Mouse (Mus musculus) hindbrain, embryonic 12.5 days (tissue): ENCODE results near the gene Dglucy. TPM values are rescaled to one million over a fixed set of nuclear protein-coding genes. Genes with fewer than 3 reads are reported as not detected.

Experiments used
- ATAC-seq: fragments of 200-750 bp; cut with Nextera tagmentation; 2 replicates; pipeline ENCODE4 v1.8.0; 2017; ENCODE audit warnings: moderate TSS enrichment; ENCODE audit not compliant: low FRiP score
- H3K27ac ChIP-seq: fragments of 300-500 bp; sonication (generic); 2 replicates; pipeline ENCODE4 v1.5.1; 2016; ENCODE audit warnings: mild to moderate bottlenecking
- H3K27me3 ChIP-seq: fragments of 300-500 bp; sonication (generic); 2 replicates; pipeline ENCODE4 v1.6.1; 2016; ENCODE audit warnings: mild to moderate bottlenecking
- H3K36me3 ChIP-seq: fragments of 300-500 bp; sonication (generic); 2 replicates; pipeline ENCODE4 v1.6.1; 2016; ENCODE audit warnings: mild to moderate bottlenecking
- H3K4me1 ChIP-seq: fragments of 300-500 bp; sonication (generic); 2 replicates; pipeline ENCODE4 v1.6.1; 2016
- H3K4me2 ChIP-seq: fragments of 300-500 bp; sonication (generic); replicated peaks from 2 replicates; pipeline ENCODE4 v1.6.1; 2016; ENCODE audit warnings: mild to moderate bottlenecking
- H3K4me3 ChIP-seq: fragments of 300-500 bp; sonication (generic); 2 replicates; pipeline ENCODE4 v1.5.1; 2016; ENCODE audit warnings: mild to moderate bottlenecking
- H3K9ac ChIP-seq: fragments of 300-500 bp; sonication (generic); 2 replicates; pipeline ENCODE4 v1.6.1; 2016; ENCODE audit warnings: mild to moderate bottlenecking, moderate library complexity
- H3K9me3 ChIP-seq: fragments of 300-500 bp; sonication (generic); replicated peaks from 2 replicates; pipeline ENCODE4 v1.6.1; 2016; ENCODE audit warnings: mild to moderate bottlenecking
- WGBS: fragments of 180-500 bp; shearing (Covaris S2); methylation state at CpG from one replicate; pipeline ENCODE4 v1.1.7; 2016; 5-methylcytosine and 5-hydroxymethylcytosine counted together
- polyA plus RNA-seq: library from polyadenylated mRNA; unstranded; fragments of >200 nt; fragmentation: Nextera tagmentation; extraction: Ambion mirVana; gene quantifications from 2 replicates; pipeline ENCODE4 v1.2.1, GENCODE M21; 2016

Dglucy gene
- polyA plus RNA-seq, 1 experiment from 2014 or later, result 2.8 TPM

GRCm38 (mm10) chr12:100871841-100872240 is 93.0 kb downstream of the Dglucy start:
- Histone ChIP-seq H3K4me1 (0 out of 2 replicates have a peak, but pooled peaks cover 2% of the 10 kb centered on the region), H3K36me3 (no peaks in the 10 kb centered on the region), H3K9ac (no peak overlapping the region), H3K27ac (no peak overlapping the region), H3K4me2 (no peak overlapping the region), H3K9me3 (no peaks in the 10 kb centered on the region), H3K27me3 (no peaks in the 10 kb centered on the region), H3K4me3 (no peak overlapping the region)
- 80% methylated on average over 2 of the region's 2 CpGs for WGBS
- ATAC-seq, result no peak

GRCm38 (mm10) chr12:100873612-100874011 is 94.8 kb downstream of the Dglucy start:
- no peak overlapping the region for H3K4me2 ChIP-seq
- H3K9me3 ChIP-seq, result no peaks in the 10 kb centered on the region
- H3K27me3 ChIP-seq, result no peaks in the 10 kb centered on the region
- no peaks in the 10 kb centered on the region for H3K36me3 ChIP-seq
- H3K9ac ChIP-seq, result no peak overlapping the region
- WGBS, result 85% methylated on average over 3 of the region's 3 CpGs
- no peak overlapping the region for H3K4me3 ChIP-seq
- no peaks in the 10 kb centered on the region for H3K4me1 ChIP-seq
- H3K27ac ChIP-seq, result no peak overlapping the region
- no peak for ATAC-seq

- Histone ChIP-seq H3K27ac (no peak overlapping the region), H3K4me2 (no peak overlapping the region), H3K36me3 (no peaks in the 10 kb centered on the region), H3K9me3 (no peaks in the 10 kb centered on the region), H3K4me3 (no peak overlapping the region), H3K27me3 (no peaks in the 10 kb centered on the region), H3K4me1 (no peaks in the 10 kb centered on the region), H3K9ac (no peak overlapping the region)
- ATAC-seq, result no peak
- 75% methylated on average over 3 of the region's 3 CpGs for WGBS
Observed at GRCm38 (mm10) chr12:100875553-100875952, 96.7 kb downstream of the Dglucy start.

DNA sequence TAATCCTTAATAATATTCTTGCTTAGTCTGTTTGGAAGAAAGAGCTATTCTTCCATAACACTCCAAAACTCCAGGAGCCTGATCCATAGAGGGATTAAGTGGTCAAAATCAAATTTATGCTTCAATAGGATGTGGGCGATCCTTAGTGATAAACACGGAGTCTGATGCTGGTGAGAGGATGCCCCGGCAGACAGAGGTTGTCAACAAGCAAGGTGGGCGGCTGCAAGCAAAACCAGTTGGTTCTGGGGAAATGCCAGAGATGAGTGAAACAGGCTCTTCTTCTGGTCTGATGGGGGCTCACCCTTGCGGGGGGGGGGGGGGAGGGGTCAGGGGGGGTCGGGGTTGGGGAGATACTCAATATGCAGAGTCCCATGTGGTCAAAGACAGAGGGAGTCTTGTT is 97.1 kb downstream of the Dglucy start:
- H3K4me1 ChIP-seq, result no peaks in the 10 kb centered on the region
- 90% methylated on average over 4 of the region's 6 CpGs for WGBS

DNA sequence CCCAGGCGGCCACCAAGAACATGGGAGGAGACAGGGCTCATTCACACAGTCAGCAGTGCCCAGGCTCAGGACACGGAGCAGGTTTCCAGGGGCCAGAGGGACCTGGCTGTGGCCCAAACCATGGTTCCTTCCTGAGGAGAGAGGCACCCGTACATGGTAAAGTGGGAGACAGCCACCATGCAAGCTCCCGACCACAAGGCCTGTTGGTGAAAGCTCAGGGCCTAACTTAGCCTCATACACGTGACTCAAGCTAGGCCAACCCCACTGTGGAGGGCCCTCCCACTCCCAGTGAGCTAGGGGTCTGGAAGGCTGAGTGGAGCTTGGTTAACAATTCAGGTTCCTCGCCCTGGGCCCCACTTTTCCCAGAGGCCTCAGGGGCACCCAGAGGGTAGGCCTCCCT is 99.1 kb downstream of the Dglucy start:
- no peaks in the 10 kb centered on the region for H3K36me3 ChIP-seq
- no peaks in the 10 kb centered on the region for H3K4me1 ChIP-seq
- WGBS, result 88% methylated on average over 6 of the region's 6 CpGs
- ATAC-seq, result no peak
- no peak overlapping the region for H3K4me2 ChIP-seq
- no peaks in the 10 kb centered on the region for H3K27me3 ChIP-seq
- no peak overlapping the region for H3K27ac ChIP-seq
- H3K4me3 ChIP-seq, result no peak overlapping the region
- H3K9ac ChIP-seq, result no peak overlapping the region
- no peaks in the 10 kb centered on the region for H3K9me3 ChIP-seq

More for the DNA sequence above, 97.1 kb downstream of the Dglucy start:
- Histone ChIP-seq H3K36me3 (no peaks in the 10 kb centered on the region), H3K4me2 (no peak overlapping the region), H3K4me3 (no peak overlapping the region), H3K9ac (no peak overlapping the region), H3K9me3 (no peaks in the 10 kb centered on the region), H3K27ac (no peak overlapping the region), H3K27me3 (no peaks in the 10 kb centered on the region)
- ATAC-seq, result no peak

DNA sequence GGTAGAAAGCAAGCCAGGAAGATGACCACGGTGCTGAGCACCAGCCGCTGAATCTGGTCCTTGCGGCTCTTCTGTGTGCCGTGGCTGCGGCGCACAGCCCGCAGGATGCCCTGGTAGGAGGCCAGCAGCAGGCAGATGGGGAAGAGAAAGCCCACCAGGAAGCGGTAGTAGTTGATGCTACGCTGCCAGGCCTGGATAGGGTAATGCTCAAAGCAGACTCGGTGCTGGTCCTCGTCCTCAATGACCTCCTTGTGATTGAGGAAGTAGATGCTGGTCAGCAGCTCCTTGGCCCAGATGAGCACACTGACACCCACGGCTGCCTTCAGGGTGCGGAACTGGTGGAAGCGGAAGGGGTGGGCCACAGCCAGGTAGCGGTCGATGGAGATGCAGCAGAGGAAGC is 99.7 kb downstream of the Dglucy start:
- H3K36me3 ChIP-seq, result no peaks in the 10 kb centered on the region
- H3K27ac ChIP-seq, result no peak overlapping the region
- no peak overlapping the region for H3K4me2 ChIP-seq
- H3K4me1 ChIP-seq, result no peaks in the 10 kb centered on the region
- no peak for ATAC-seq
- no peaks in the 10 kb centered on the region for H3K9me3 ChIP-seq
- no peaks in the 10 kb centered on the region for H3K27me3 ChIP-seq
- H3K9ac ChIP-seq, result no peak overlapping the region
- H3K4me3 ChIP-seq, result no peak overlapping the region
- WGBS, result 91% methylated on average over 16 of the region's 16 CpGs

DNA sequence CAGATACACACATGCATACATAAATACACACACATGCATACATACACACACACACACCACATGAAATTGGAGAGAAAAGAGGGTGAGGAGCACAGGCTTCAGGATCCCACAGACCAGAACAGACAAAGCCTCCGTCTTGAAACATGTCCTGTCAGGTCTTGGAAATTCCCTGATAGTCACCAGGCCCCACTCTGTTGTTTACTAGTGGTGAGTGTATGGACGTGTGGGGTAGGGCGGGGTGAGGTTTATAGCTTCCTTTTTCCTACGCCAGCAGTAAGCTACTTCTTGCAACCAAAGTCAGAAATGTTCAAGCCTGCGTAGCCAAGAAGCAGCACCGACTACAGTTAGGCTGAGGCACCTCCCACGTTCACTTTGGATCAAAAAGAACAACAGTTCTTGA is 104.3 kb downstream of the Dglucy start:
- Histone ChIP-seq H3K27me3 (no peaks in the 10 kb centered on the region), H3K4me1 (no peaks in the 10 kb centered on the region), H3K4me2 (no peak overlapping the region), H3K4me3 (no peak overlapping the region), H3K27ac (no peak overlapping the region), H3K9me3 (no peaks in the 10 kb centered on the region), H3K9ac (no peak overlapping the region), H3K36me3 (no peaks in the 10 kb centered on the region)
- 87% methylated on average over 7 of the region's 7 CpGs for WGBS
- ATAC-seq, result no peak

GRCm38 (mm10) chr12:100885585-100885984 is 106.7 kb downstream of the Dglucy start:
- Histone ChIP-seq H3K9ac (no peak overlapping the region), H3K9me3 (no peaks in the 10 kb centered on the region), H3K4me3 (no peak overlapping the region), H3K4me2 (no peak overlapping the region), H3K27ac (no peak overlapping the region), H3K4me1 (no peaks in the 10 kb centered on the region), H3K27me3 (no peaks in the 10 kb centered on the region), H3K36me3 (no peaks in the 10 kb centered on the region)
- 94% methylated on average over 3 of the region's 3 CpGs for WGBS
- no peak for ATAC-seq

GRCm38 (mm10) chr12:100886877-100887276 is 108.0 kb downstream of the Dglucy start:
- ATAC-seq, result no peak
- WGBS, result 86% methylated on average over 4 of the region's 4 CpGs
- Histone ChIP-seq H3K4me3 (no peak overlapping the region), H3K4me2 (no peak overlapping the region), H3K27me3 (no peaks in the 10 kb centered on the region), H3K9me3 (no peaks in the 10 kb centered on the region), H3K9ac (no peak overlapping the region), H3K36me3 (no peaks in the 10 kb centered on the region), H3K27ac (no peak overlapping the region), H3K4me1 (no peaks in the 10 kb centered on the region)

- no peak overlapping the region for H3K4me2 ChIP-seq
- H3K4me3 ChIP-seq, result no peak overlapping the region
- no peak overlapping the region for H3K27ac ChIP-seq
- 37% methylated on average over 12 of the region's 12 CpGs for WGBS
- H3K27me3 ChIP-seq, result no peaks in the 10 kb centered on the region
- H3K9ac ChIP-seq, result no peak overlapping the region
- H3K36me3 ChIP-seq, result no peaks in the 10 kb centered on the region
- H3K9me3 ChIP-seq, result no peaks in the 10 kb centered on the region
- no peak for ATAC-seq
- H3K4me1 ChIP-seq, result no peaks in the 10 kb centered on the region
Observed at GRCm38 (mm10) chr12:100887801-100888258, 109.0 kb downstream of the Dglucy start.

DNA sequence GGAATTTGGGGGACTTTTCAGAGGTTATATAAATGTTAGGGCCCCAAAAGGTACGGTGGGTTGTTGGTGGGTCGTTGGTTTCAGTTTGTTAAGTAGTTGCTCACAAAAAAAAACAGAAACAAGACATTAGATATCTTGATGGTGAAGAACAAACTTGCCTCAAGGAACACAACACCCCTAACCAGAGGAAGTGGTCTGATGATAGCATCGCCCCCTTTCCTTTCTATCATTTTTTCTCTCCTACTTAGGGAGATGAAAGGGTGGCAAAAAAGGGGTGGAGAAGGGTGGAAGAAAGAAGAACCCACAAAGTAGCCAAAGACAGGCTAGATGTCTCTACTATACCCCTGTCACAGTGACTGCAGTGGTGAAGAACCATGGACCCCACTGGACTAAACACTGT is 111.7 kb downstream of the Dglucy start:
- WGBS, result 87% methylated on average over 3 of the region's 3 CpGs
- no peaks in the 10 kb centered on the region for H3K27me3 ChIP-seq

GRCm38 (mm10) chr12:100895504-100895903 is 116.6 kb downstream of the Dglucy start:
- H3K36me3 ChIP-seq, result no peaks in the 10 kb centered on the region
- H3K4me1 ChIP-seq, result peaks cover 22% of the 10 kb centered on the region
- no peak overlapping the region for H3K9ac ChIP-seq
- no peaks in the 10 kb centered on the region for H3K9me3 ChIP-seq
- H3K4me3 ChIP-seq, result no peak overlapping the region
- WGBS, result 8% methylated on average over 2 of the region's 2 CpGs
- H3K4me2 ChIP-seq, result no peak overlapping the region
- no peak overlapping the region for H3K27ac ChIP-seq
- peaks cover 33% of the 10 kb centered on the region for H3K27me3 ChIP-seq
- no peak for ATAC-seq

More for the DNA sequence above, 111.7 kb downstream of the Dglucy start:
- Histone ChIP-seq H3K36me3 (no peaks in the 10 kb centered on the region), H3K9me3 (no peaks in the 10 kb centered on the region), H3K4me2 (no peak overlapping the region), H3K4me1 (peaks cover 2% of the 10 kb centered on the region; the same call in 1 of the 2 replicates), H3K9ac (no peak overlapping the region), H3K4me3 (no peak overlapping the region), H3K27ac (no peak overlapping the region)
- ATAC-seq, result no peak

DNA sequence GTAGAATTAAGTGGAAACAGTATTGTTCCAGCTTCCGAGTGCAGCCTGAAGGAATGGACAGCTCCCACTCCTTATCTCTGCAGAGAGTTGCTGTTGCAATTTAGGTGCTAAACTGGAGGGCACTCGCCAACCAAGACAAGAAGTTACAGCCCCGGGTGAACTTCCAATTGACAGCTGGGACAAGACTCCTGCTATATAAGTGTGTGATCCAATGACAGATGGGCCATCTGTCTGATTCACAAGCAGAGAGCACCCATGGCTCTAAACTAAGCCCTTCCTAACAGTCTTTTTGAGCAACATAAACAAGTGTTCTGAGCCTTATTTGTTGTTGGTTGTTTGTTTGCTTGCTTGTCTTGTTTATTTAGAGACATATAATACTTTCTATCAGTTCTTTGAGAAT is 117.8 kb downstream of the Dglucy start:
- Histone ChIP-seq H3K4me1 (peaks cover 22% of the 10 kb centered on the region), H3K9ac (no peak overlapping the region), H3K27ac (no peak overlapping the region), H3K4me3 (no peak overlapping the region), H3K4me2 (no peak overlapping the region), H3K9me3 (no peaks in the 10 kb centered on the region), H3K27me3 (peaks cover 44% of the 10 kb centered on the region), H3K36me3 (no peaks in the 10 kb centered on the region)
- ATAC-seq, result no peak
- WGBS, result 66% methylated on average over 3 of the region's 3 CpGs
